Mouse (Mus musculus) kidney, adult 11 months (tissue): ENCODE data around the gene Gm28048.

Experiments used
- DNase-seq: peaks from one replicate; pipeline ENCODE4 v3.0.0; 2022

Gene Gm28048

GRCm38 (mm10) chr11:22981984-22982757 is at the start of gene Gm28048, which contains the start of gene Commd1:
Gene Gm28048 (minus strand): TSS chr11:22982090.
Gene Commd1 (minus strand): TSS chr11:22982382.
- peak; percentile 93 for DNase-seq

- no peak for DNase-seq
Measured at GRCm38 (mm10) chr11:23029399-23029798, 47.5 kb upstream of the Gm28048 start.

GRCm38 (mm10) chr11:23028957-23029356 is 47.1 kb upstream of the Gm28048 start:
- DNase-seq = no peak

- DNase-seq = no peak
Measured at GRCm38 (mm10) chr11:23024169-23024568, 42.3 kb upstream of the Gm28048 start.

DNA sequence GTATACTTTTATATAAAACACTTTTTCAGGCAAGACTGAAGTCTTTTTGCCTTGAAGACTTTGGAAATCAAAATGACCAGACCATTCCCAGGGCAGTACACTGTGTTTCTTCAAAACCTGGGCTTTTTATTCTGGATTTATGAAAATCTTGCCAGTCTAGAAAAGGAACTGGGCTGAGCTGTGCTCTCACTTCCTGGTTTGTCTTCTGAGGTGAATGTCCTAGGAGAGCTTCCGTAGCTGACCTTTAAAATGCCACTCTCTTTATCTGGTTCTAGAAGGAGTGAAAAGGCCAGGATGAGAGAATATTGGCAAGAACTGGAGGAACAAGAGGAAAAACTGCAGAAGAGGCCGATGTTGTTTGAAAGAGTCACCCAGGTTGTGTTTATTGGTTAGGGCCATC is 41.3 kb upstream of the Gm28048 start:
- no peak for DNase-seq

- no peak for DNase-seq
Measured at GRCm38 (mm10) chr11:23020841-23021240, 39.0 kb upstream of the Gm28048 start.

DNA sequence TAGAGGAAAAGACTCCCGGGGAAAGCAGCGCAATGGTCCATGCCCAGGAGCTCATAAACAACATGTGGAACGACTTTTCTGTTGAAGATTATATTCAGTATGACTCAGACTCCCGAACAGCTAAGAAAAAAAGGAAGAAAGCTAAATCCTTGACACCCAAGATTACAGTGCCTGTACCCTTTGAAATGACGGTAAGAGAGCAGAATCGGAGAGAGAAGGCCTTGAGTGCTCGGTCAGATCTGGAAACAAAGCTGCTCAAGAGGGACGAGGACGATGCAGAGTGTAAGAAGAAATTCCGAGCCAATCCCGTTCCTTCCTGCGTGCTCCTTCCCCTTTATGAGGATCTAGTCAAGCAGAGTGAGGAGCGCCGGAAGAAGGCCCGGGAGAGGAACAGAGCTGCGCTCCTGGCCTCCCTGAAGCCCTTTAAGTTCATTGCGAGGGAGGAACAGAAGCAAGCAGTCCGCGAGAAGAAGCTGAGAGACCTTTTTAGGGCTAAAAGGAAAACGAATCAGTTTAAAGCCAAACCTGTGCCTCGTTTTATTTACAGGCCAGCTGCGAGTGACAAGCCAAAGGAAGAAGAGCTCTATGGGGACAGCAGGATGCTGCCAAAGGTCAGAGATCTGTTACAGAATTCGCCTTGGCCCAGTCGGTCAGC is 38.4 kb upstream of the Gm28048 start:
- DNase-seq = peak; percentile 7

GRCm38 (mm10) chr11:23017943-23018342 is 36.1 kb upstream of the Gm28048 start:
- no peak for DNase-seq

- no peak for DNase-seq
Measured at GRCm38 (mm10) chr11:23014996-23015395, 33.1 kb upstream of the Gm28048 start.

GRCm38 (mm10) chr11:23013580-23014294 is 31.8 kb upstream of the Gm28048 start:
- DNase-seq = no peak

GRCm38 (mm10) chr11:23013096-23013495 is 31.2 kb upstream of the Gm28048 start:
- DNase-seq = no peak

GRCm38 (mm10) chr11:23008824-23009200 is 26.9 kb upstream of the Gm28048 start:
- no peak for DNase-seq

GRCm38 (mm10) chr11:23008181-23008823 is 26.4 kb upstream of the Gm28048 start:
- DNase-seq = peak; percentile 89

DNA sequence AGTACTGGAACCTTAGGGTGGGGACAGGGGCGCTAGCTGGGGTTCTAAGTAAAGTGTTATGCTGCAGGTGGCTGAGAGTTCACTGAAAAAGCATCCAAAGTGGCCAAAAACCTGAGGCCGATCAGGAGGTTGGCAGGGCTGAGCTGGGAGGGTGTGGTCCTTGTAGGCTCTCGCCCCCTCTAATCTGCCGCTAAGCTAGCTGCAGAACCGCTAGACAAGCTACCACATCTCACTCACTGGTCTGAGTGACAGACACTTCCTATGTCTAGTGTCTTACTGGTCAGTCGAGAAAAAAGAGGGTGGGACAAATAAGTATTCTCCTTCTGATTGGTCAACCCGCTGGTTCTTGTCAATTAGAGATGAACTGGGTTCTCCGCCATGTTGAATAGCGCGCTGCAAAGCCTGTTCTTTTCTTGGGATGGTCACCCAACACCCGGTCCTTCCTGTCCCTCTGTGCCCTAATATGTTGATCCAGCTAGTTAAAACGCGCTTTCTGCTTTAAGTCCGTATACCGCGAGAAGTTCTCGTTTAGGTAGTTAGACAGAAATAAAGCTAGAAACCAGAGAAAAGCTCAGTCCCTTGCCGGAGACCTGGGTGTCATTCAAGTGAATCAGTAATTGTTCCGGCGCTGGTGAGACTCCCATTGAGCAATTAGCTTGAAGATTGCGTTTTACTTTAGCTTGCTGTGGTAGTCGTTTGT is 25.7 kb upstream of the Gm28048 start, which contains the start of gene Fam161a:
Fam161a (plus strand) TSS at position 51 of the 700 bp plus-strand sequence.
- DNase-seq = peak; percentile 88

GRCm38 (mm10) chr11:23007166-23007480 is 25.2 kb upstream of the Gm28048 start:
- DNase-seq = no peak

GRCm38 (mm10) chr11:23005276-23005675 is 23.4 kb upstream of the Gm28048 start:
- DNase-seq = no peak

DNA sequence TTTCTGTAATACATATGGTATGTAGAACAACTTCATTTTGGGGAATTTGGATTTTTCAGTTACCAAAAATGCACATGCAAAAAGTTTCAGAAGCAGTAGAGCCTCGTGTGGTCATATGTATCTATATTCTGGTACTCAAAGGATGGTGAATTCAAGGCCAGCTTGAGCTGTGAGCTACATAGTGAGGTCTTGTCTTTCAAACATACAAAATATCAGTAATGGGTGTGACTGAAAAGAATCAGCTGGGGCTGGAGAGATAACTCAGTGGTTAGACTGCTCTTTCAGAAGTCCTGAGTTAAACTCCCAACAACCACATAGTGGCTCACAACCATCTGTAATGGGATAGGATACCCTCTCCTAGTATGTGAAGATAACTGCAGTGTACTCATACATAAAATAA is 16.4 kb upstream of the Gm28048 start:
- DNase-seq = no peak

- no peak for DNase-seq
Measured at GRCm38 (mm10) chr11:22995461-22995860, 13.6 kb upstream of the Gm28048 start.

DNA sequence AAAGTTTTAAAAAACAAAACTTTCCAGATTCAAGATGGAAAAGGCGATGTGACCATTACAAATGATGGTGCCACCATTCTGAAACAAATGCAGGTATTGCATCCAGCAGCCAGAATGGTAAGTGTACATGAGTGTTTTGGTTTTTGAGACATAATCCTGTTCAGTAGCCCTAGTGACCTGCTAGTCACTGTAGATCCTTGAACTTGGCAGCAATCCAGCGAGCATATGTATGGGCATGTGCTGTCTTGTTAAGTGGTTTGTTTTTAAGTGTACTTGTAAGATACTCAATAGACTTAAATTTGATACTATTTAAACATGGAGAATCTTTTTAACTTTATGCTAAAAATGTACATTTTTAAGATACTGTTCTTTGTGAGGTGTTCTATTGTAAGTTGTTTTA is 12.4 kb upstream of the Gm28048 start:
- no peak for DNase-seq

DNA sequence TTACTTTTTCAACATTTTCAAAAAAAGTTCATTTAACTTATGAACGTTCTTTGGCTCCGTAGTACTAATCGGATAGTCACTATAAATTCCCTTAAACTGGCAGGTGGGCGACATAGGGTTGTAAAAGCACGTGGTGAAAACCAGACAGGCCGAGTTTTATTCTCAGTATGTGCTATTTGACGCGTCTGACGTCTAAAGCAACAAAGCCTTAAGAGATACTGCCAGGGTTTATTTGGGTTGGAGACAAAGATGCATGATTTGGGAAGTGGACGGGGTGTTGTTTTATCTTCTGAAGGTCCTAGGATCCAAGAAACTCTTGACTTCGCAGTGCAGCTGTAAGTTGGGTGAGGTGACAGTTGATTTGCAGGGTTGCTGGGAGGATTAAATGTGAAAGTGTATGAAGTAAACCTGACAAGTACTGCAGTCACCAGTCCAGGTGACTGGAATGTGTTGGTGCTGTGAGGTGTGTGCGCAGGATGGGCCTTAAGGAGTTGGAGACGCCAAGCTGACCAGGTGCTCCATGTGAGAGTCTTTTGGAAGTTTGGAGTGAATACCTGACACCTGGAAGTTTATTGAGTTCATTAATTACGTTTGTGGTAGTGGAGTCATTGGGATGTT is 9.4 kb upstream of the Gm28048 start:
- DNase-seq = no peak

GRCm38 (mm10) chr11:22990393-22991126 is 8.7 kb upstream of the Gm28048 start, which contains the start of gene Cct4:
Gene Cct4 (plus strand): TSS chr11:22990519.
- peak; percentile 93 for DNase-seq
